Mouse (Mus musculus) embryonic facial prominence, embryonic 11.5 days (tissue): ENCODE data around the gene Cldn10. TPM values are rescaled to one million over a fixed set of nuclear protein-coding genes. Genes with fewer than 3 reads are reported as not detected.

Experiments used
- ATAC-seq: fragments of 200-750 bp; cut with Nextera tagmentation; replicated peaks from 2 replicates; pipeline ENCODE4 v1.8.0; 2017; ENCODE audit warnings: low read depth; ENCODE audit not compliant: insufficient number of reproducible peaks, low FRiP score, low TSS enrichment
- DNase-seq: peaks from one replicate; pipeline ENCODE4 v3.0.0-alpha.2; 2015; ENCODE audit warnings: low spot score
- H3K27ac ChIP-seq: fragments of 300-500 bp; sonication (generic); replicated peaks from 2 replicates; pipeline ENCODE4 v1.5.1; 2014; ENCODE audit warnings: mild to moderate bottlenecking, low read depth, low read length, control low read depth
- H3K27me3 ChIP-seq: fragments of 300-500 bp; sonication (generic); 2 replicates; pipeline ENCODE4 v1.6.1; 2014; ENCODE audit warnings: mild to moderate bottlenecking, low read length, moderate library complexity, mixed read lengths; ENCODE audit not compliant: control insufficient read depth, insufficient read depth
- H3K36me3 ChIP-seq: fragments of 300-500 bp; sonication (generic); replicated peaks from 2 replicates; pipeline ENCODE4 v1.6.1; 2014; ENCODE audit warnings: low read depth, mild to moderate bottlenecking, low read length, moderate library complexity, mixed read lengths; ENCODE audit not compliant: control insufficient read depth, insufficient read depth
- H3K4me1 ChIP-seq: fragments of 300-500 bp; sonication (generic); 2 replicates; pipeline ENCODE4 v1.6.1; 2014; ENCODE audit warnings: low read length, mixed read lengths; ENCODE audit not compliant: control insufficient read depth, insufficient read depth
- H3K4me2 ChIP-seq: fragments of 300-500 bp; sonication (generic); 2 replicates; pipeline ENCODE4 v1.6.1; 2014; ENCODE audit warnings: low read depth, mild to moderate bottlenecking, control low read depth, low read length, moderate library complexity
- H3K4me3 ChIP-seq: fragments of 300-500 bp; sonication (generic); 2 replicates; pipeline ENCODE4 v1.5.1; 2014; ENCODE audit warnings: low read depth, low read length, control low read depth
- H3K9ac ChIP-seq: fragments of 300-500 bp; sonication (generic); replicated peaks from 2 replicates; pipeline ENCODE4 v1.6.1; 2014; ENCODE audit warnings: mild to moderate bottlenecking, control low read depth, low read length
- H3K9me3 ChIP-seq: fragments of 300-500 bp; sonication (generic); replicated peaks from 2 replicates; pipeline ENCODE4 v1.6.1; 2016; ENCODE audit warnings: mild to moderate bottlenecking, low read length, inconsistent platforms, mixed read lengths; ENCODE audit not compliant: control insufficient read depth
- WGBS: fragments of 180-500 bp; shearing (Covaris S2); extraction: QIAGEN DNeasy Blood & Tissue Kit; methylation state at CpG from one replicate; pipeline ENCODE4 v1.1.7; 2014; 5-methylcytosine and 5-hydroxymethylcytosine counted together
- polyA plus RNA-seq: library from polyadenylated mRNA; unstranded; fragments of >200 nt; fragmentation: Nextera tagmentation; extraction: Ambion mirVana; gene quantifications from 2 replicates; pipeline ENCODE4 v1.2.1, GENCODE M21; 2014

Gene Cldn10
- polyA plus RNA-seq, 1 experiment from 2014 or later = 2.1 TPM

- WGBS = 92% methylated on average over 10 of the region's 10 CpGs
- H3K4me3 ChIP-seq = no peak overlapping the region
- no peak for ATAC-seq
- H3K4me2 ChIP-seq = no peak overlapping the region
- no peaks in the 10 kb centered on the region for H3K9me3 ChIP-seq
- DNase-seq = no peak
- H3K9ac ChIP-seq = no peak overlapping the region
- H3K36me3 ChIP-seq = no peaks in the 10 kb centered on the region; the same call in 1 of the 2 replicates
- H3K4me1 ChIP-seq = no peaks in the 10 kb centered on the region
- no peaks in the 10 kb centered on the region for H3K27me3 ChIP-seq
- no peak overlapping the region for H3K27ac ChIP-seq
These were observed 107.9 kb downstream of the Cldn10 start for GRCm38 (mm10) chr14:118895655-118896054.

- H3K4me1 ChIP-seq = no peaks in the 10 kb centered on the region
- no peak overlapping the region for H3K9ac ChIP-seq
- DNase-seq = no peak
- H3K9me3 ChIP-seq = no peaks in the 10 kb centered on the region
- no peak overlapping the region for H3K4me2 ChIP-seq
- H3K27me3 ChIP-seq = no peaks in the 10 kb centered on the region
- H3K4me3 ChIP-seq = no peak overlapping the region
- 82% methylated on average over 11 of the region's 11 CpGs for whole genome bisulfite sequencing
- ATAC-seq = no peak
- peaks cover 5% of the 10 kb centered on the region for H3K36me3 ChIP-seq
- H3K27ac ChIP-seq = no peak overlapping the region
These were observed 112.2 kb downstream of the Cldn10 start for GRCm38 (mm10) chr14:118899940-118900339.

- 97% methylated on average over 1 of the region's 1 CpGs for WGBS
- H3K27me3 ChIP-seq = no peaks in the 10 kb centered on the region
- no peak overlapping the region for H3K4me3 ChIP-seq
- no peak overlapping the region for H3K9ac ChIP-seq
- H3K36me3 ChIP-seq = peaks cover 5% of the 10 kb centered on the region
- DNase-seq (no peak), ATAC-seq (no peak)
- no peak overlapping the region for H3K4me2 ChIP-seq
- H3K27ac ChIP-seq = no peak overlapping the region
- H3K4me1 ChIP-seq = no peaks in the 10 kb centered on the region
- H3K9me3 ChIP-seq = no peaks in the 10 kb centered on the region
These were observed 113.2 kb downstream of the Cldn10 start for GRCm38 (mm10) chr14:118900911-118901310.

DNA sequence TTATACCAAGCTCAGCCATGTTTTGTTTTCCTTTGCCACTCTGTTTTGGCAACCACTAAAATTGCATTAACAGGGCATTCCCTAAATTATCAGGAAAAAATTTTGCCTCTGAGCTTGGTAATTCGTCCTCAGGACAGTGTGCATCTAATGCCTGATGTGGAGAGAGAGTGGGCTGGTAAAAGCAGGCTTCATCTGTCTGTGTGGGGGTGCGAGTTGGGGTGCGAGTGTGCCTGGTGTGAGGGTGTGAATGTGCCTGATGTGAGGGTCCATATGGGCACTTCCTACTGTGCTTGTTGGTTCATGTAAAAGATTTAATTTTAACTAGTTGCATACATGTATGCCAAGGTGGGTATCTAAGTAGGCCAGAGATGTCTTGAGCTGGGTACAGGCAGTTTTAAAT lies 115.7 kb downstream of the Cldn10 start:
- DNase-seq = no peak
- no peak for ATAC-seq
- H3K27ac ChIP-seq = no peak overlapping the region
- H3K27me3 ChIP-seq = no peaks in the 10 kb centered on the region
- no peak overlapping the region for H3K9ac ChIP-seq
- H3K4me2 ChIP-seq = no peak overlapping the region
- H3K4me3 ChIP-seq = no peak overlapping the region
- peaks cover 8% of the 10 kb centered on the region for H3K36me3 ChIP-seq
- no peaks in the 10 kb centered on the region for H3K9me3 ChIP-seq
- no peaks in the 10 kb centered on the region for H3K4me1 ChIP-seq
- 83% methylated on average over 3 of the region's 3 CpGs for WGBS

- Histone ChIP-seq H3K27me3 (no peaks in the 10 kb centered on the region), H3K4me1 (no peaks in the 10 kb centered on the region), H3K4me2 (no peak overlapping the region), H3K36me3 (peaks cover 8% of the 10 kb centered on the region), H3K9ac (no peak overlapping the region), H3K27ac (no peak overlapping the region), H3K4me3 (no peak overlapping the region), H3K9me3 (no peaks in the 10 kb centered on the region)
- 62% methylated on average over 6 of the region's 6 CpGs for WGBS
- ATAC-seq (no peak), DNase-seq (no peak)
These were observed 116.3 kb downstream of the Cldn10 start for GRCm38 (mm10) chr14:118903867-118904562.

- ATAC-seq = no peak
- H3K27me3 ChIP-seq = no peaks in the 10 kb centered on the region
- H3K9ac ChIP-seq = no peak overlapping the region
- WGBS = 87% methylated on average over 8 of the region's 8 CpGs
- H3K9me3 ChIP-seq = no peaks in the 10 kb centered on the region
- peaks cover 6% of the 10 kb centered on the region for H3K36me3 ChIP-seq
- H3K27ac ChIP-seq = no peak overlapping the region
- H3K4me1 ChIP-seq = no peaks in the 10 kb centered on the region
- DNase-seq = no peak
- H3K4me3 ChIP-seq = no peak overlapping the region
- H3K4me2 ChIP-seq = no peak overlapping the region
These were observed 119.9 kb downstream of the Cldn10 start for GRCm38 (mm10) chr14:118907592-118907991.

DNA sequence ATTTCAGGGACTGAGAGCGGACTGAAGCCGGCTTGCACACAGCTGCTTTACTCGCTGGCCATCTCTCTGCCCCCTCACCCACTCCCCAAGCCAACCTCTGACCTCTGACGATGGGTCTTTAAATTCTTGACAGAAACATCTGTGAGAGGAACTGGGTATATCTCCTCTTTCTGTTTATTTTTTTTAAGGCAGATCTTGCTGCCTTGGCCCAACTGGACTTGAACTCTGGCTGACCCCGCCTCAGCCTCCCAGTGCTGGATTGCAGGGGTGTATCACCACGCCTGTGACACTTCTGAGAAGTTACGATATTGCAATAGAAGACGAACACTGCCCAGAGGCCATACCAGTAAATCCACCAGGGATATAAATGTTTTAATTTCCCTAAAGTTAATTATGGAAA lies 122.2 kb downstream of the Cldn10 start:
- Histone ChIP-seq H3K36me3 (peaks cover 6% of the 10 kb centered on the region), H3K9ac (no peak overlapping the region), H3K4me3 (no peak overlapping the region)

DNA sequence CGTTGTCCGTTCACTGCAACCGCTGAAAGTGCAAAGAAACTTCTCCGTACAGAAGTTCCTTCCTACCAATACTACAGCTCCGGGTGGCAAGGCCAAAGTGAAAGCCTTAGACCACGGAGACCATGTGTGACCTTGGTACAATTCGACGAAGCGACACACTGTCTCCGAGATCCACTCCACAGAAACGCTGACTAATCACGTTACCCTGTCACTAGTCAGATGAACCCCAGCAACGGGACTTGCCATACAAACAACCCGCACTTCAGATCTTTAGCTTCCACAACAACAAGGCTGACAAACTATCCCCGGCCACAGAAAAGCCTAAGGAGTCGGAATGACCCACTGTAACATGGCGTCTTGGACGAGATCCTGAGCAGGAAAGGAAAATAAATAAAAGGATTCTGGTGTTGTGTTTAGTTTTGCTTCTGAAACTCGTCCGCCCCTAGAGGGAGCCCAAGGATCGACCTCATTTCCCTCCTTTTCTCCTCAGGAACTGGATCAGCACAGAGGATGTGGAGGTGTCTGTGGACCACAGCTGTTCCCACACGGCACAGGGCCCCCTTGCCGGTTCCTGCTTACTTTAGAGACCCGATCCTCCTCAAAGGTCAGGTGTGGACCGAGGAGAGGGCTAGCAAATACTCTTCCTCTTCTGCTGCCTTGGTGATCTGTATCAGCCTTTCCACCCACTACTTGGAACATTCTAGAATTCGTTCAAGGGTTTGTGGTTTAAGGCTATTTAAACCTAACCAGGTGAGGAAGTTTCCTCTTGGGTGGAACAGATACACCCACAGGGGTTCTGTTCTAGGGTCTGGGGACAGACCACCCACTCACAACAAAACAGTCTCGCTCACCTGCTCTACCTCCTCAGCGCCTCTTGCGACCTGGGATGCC lies 122.9 kb downstream of the Cldn10 start:
- no peak; the same call in 1 of the 2 replicates for ATAC-seq
- H3K36me3 ChIP-seq = peaks cover 6% of the 10 kb centered on the region

More for the DNA sequence above, 122.2 kb downstream of the Cldn10 start:
- ATAC-seq (no peak), DNase-seq (no peak)
- 58% methylated on average over 8 of the region's 8 CpGs for WGBS
- no peaks in the 10 kb centered on the region for H3K4me1 ChIP-seq
- H3K27me3 ChIP-seq = no peaks in the 10 kb centered on the region
- no peak overlapping the region for H3K27ac ChIP-seq
- no peak overlapping the region for H3K4me2 ChIP-seq
- no peaks in the 10 kb centered on the region for H3K9me3 ChIP-seq

More for the DNA sequence above, 122.9 kb downstream of the Cldn10 start:
- Histone ChIP-seq H3K4me3 (no peak overlapping the region), H3K4me1 (no peaks in the 10 kb centered on the region), H3K9me3 (no peaks in the 10 kb centered on the region), H3K27me3 (no peaks in the 10 kb centered on the region), H3K27ac (no peak overlapping the region), H3K9ac (no peak overlapping the region), H3K4me2 (no peak overlapping the region)
- DNase-seq = peak; percentile 69
- 63% methylated on average over 29 of the region's 29 CpGs for WGBS
